Mouse (Mus musculus): ENCODE data around the gene Ilvbl. TPM values are rescaled to one million over a fixed set of nuclear protein-coding genes. Genes with fewer than 3 reads are reported as not detected.
"Not testable (repeated sequence)": the region's sequence is repeated elsewhere in the genome, so short reads cannot be mapped to it uniquely, and the experiment has no call there.

Gene Ilvbl
- total RNA-seq, 1 experiment from 2014 or later = 51.8 TPM

- peak; percentile 48 for DNase-seq
Measured at GRCm38 (mm10) chr10:78591406-78592328, 17.5 kb downstream of the Ilvbl start, which contains the start of gene Syde1. Gene Syde1 (minus strand): TSS chr10:78591964.

GRCm38 (mm10) chr10:78592856-78593379 is 18.8 kb downstream of the Ilvbl start:
- no peak for DNase-seq

GRCm38 (mm10) chr10:78593736-78594135 is 19.6 kb downstream of the Ilvbl start:
- DNase-seq = no peak

GRCm38 (mm10) chr10:78594157-78594556 is 20.0 kb downstream of the Ilvbl start:
- DNase-seq = no peak

GRCm38 (mm10) chr10:78594566-78594965 is 20.4 kb downstream of the Ilvbl start:
- no peak for DNase-seq

GRCm38 (mm10) chr10:78599865-78600264 is 25.7 kb downstream of the Ilvbl start:
- no peak for DNase-seq

- no peak for DNase-seq
Measured at GRCm38 (mm10) chr10:78605080-78605479, 30.9 kb downstream of the Ilvbl start.

- no peak for DNase-seq
Measured at GRCm38 (mm10) chr10:78607602-78608001, 33.5 kb downstream of the Ilvbl start.

GRCm38 (mm10) chr10:78617974-78618373 is 43.8 kb downstream of the Ilvbl start, which contains the start of gene Olfr1357:
Gene Olfr1357 (minus strand): TSS chr10:78618074.
- no peak for DNase-seq

GRCm38 (mm10) chr10:78623143-78623542 is 49.0 kb downstream of the Ilvbl start:
- not testable (repeated sequence) for DNase-seq

GRCm38 (mm10) chr10:78630194-78630593 is 56.0 kb downstream of the Ilvbl start:
- peak; percentile 2 for DNase-seq

- DNase-seq = peak; percentile 3
Measured at GRCm38 (mm10) chr10:78632311-78632710, 58.2 kb downstream of the Ilvbl start.

Small RNA genes lying within 50 kb of the gene (microRNA-seq; reads per million reads assigned to microRNA genes)
- gene Gm27541 = 0 reads per million in 2 experiments

Other genes starting within 250 kb of the Ilvbl start
- gene Agpat3, start 221.9 kb upstream of the Ilvbl start, total RNA-seq (2021) = 334 and 362 TPM in 2 replicates
- gene Rrp1, start 161.3 kb upstream of the Ilvbl start, total RNA-seq (2021) = 228 and 255 TPM in 2 replicates
- gene Cstb, start 148.7 kb upstream of the Ilvbl start, total RNA-seq (2021) = 257 and 265 TPM in 2 replicates
- gene Pdxk, start 109.4 kb upstream of the Ilvbl start, total RNA-seq (2021) = 23.2 and 24.1 TPM in 2 replicates
- not detected in 2 replicates for gene Olfr1358, start 56.9 kb upstream of the Ilvbl start, total RNA-seq (2021)
- 42.4 and 46.9 TPM in 2 replicates for gene Syde1, start 17.6 kb downstream of the Ilvbl start, total RNA-seq (2021)
- gene Olfr1357, start 43.7 kb downstream of the Ilvbl start, total RNA-seq (2021) = not detected in 2 replicates
- not detected in 2 replicates for gene Casp14, start 143.9 kb downstream of the Ilvbl start, total RNA-seq (2021)
- gene Ccdc105, start 178.7 kb downstream of the Ilvbl start, total RNA-seq (2021) = not detected in 2 replicates
- 0.21 TPM in 1 of 2 replicates, not detected in the other for gene Slc1a6, start 206.2 kb downstream of the Ilvbl start, total RNA-seq (2021)

All from adrenal gland, postnatal 25 days (tissue).